Mouse (Mus musculus): ENCODE measurements around the gene Map1b. TPM values are rescaled to one million over a fixed set of nuclear protein-coding genes. Genes with fewer than 3 reads are reported as not detected.

Map1b gene
- total RNA-seq, 1 experiment = 21.2 TPM

DNA sequence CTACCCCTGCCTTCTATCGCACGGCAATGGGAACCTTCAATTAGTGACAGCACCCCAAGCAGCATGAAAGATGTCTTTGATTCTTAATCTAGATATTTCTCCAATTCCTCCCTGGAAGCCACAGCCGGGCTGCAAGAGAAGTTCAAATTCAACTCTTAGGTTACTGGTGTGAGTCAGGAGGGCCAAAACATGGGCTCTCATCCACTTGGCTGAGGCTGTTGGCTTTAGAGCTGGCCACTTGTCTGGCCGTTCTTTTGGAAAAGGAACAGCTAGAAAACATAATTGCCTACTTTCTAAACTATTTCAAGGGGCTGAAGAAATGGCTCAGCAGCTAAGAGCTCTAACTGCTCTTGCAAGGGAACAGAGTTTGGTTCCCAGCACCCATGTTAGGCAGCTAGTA is 51.8 kb downstream of the Map1b start:
- Histone ChIP-seq H3K9ac (ENCODE audit: insufficient read depth, low read depth, low read length, poor library complexity, severe bottlenecking) (no peak overlapping the region), H3K9me3 (ENCODE audit: control insufficient read depth, insufficient read depth, low read depth, low read length) (no peaks in the 10 kb centered on the region), H3K4me3 (ENCODE audit: insufficient read depth in 1 of 2, low read depth in 1 of 2, low read length in 2 of 2, poor library complexity in 1 of 2, severe bottlenecking in 1 of 2) (no peak overlapping the region), H3K27ac (ENCODE audit: insufficient read depth, low read depth, low read length, poor library complexity, severe bottlenecking) (no peak overlapping the region), H3K36me3 (ENCODE audit: control insufficient read depth, insufficient read depth, low read length, poor library complexity, severe bottlenecking) (no peaks in the 10 kb centered on the region; the same call in 1 of the 2 replicates), H3K4me1 (ENCODE audit: control insufficient read depth in 2 of 2, insufficient read depth in 2 of 2, low read length in 2 of 2, poor library complexity in 1 of 2) (peaks cover 0 to 4% of the 10 kb centered on the region in 2 experiments; a peak in 1 of 4 replicates)
- in situ Hi-C loops (cut with MboI; ENCODE audit: low sequenced_read_pairs in 2 of 2, unreplicated experiment in 2 of 2) = no loop called here
- TF ChIP-seq HCFC1 (IDR thresholded peaks at IDR 0.05; ENCODE audit: borderline replicate concordance, insufficient read depth, low read length) (no peak), ZC3H11A (IDR thresholded peaks at IDR 0.05; ENCODE audit: borderline replicate concordance, low read depth, low read length) (no peak), CHD2 (IDR thresholded peaks at IDR 0.05; ENCODE audit: low read depth, low read length) (no peak), MAFK (IDR thresholded peaks at IDR 0.05; ENCODE audit: insufficient read depth, low read depth, low read length) (no peak), ZNF384 (IDR thresholded peaks at IDR 0.05; ENCODE audit: low read depth, low read length) (no peak)
- no peak for DNase-seq (ENCODE audit: low read depth, low spot score)

DNA sequence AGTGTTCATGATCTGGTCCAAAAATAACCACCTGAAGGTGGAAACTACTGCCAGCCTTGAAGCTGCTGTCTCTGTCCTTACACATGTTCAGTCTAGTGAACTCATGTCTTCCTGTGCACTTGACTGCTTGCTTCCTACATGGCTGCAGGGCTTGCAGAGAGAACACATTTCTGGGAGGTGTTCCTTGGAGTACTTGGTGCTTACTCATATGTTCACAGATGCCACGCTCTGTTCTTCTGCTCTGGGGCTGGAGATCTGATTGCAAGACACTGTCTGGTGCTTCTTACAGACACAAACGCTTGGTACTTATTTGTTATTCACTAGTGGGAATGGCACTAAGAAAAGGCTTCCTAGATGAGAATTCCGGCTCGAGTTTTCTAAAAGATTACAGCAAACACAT is 54.5 kb downstream of the Map1b start:
- peaks cover 0 to 2% of the 10 kb centered on the region in 2 experiments; a peak in 1 of 4 replicates for H3K4me1 ChIP-seq (ENCODE audit: control insufficient read depth in 2 of 2, insufficient read depth in 2 of 2, low read length in 2 of 2, poor library complexity in 1 of 2)
- no peak overlapping the region for H3K9ac ChIP-seq (ENCODE audit: insufficient read depth, low read depth, low read length, poor library complexity, severe bottlenecking)
- no peak overlapping the region for H3K4me3 ChIP-seq (ENCODE audit: insufficient read depth in 1 of 2, low read depth in 1 of 2, low read length in 2 of 2, poor library complexity in 1 of 2, severe bottlenecking in 1 of 2)
- no peak for TF ChIP-seq ZNF384 (IDR thresholded peaks at IDR 0.05; ENCODE audit: low read depth, low read length)
- TF ChIP-seq MAFK (IDR thresholded peaks at IDR 0.05; ENCODE audit: insufficient read depth, low read depth, low read length) = no peak
- no peak for TF ChIP-seq HCFC1 (IDR thresholded peaks at IDR 0.05; ENCODE audit: borderline replicate concordance, insufficient read depth, low read length)
- no peak for TF ChIP-seq CHD2 (IDR thresholded peaks at IDR 0.05; ENCODE audit: low read depth, low read length)
- TF ChIP-seq ZC3H11A (IDR thresholded peaks at IDR 0.05; ENCODE audit: borderline replicate concordance, low read depth, low read length) = no peak
- in situ Hi-C loops (cut with MboI; ENCODE audit: low sequenced_read_pairs in 2 of 2, unreplicated experiment in 2 of 2) = no loop called here
- DNase-seq (ENCODE audit: low read depth, low spot score) = no peak
- H3K36me3 ChIP-seq (ENCODE audit: control insufficient read depth, insufficient read depth, low read length, poor library complexity, severe bottlenecking) = no peaks in the 10 kb centered on the region; the same call in 1 of the 2 replicates
- no peaks in the 10 kb centered on the region for H3K9me3 ChIP-seq (ENCODE audit: control insufficient read depth, insufficient read depth, low read depth, low read length)
- no peak overlapping the region for H3K27ac ChIP-seq (ENCODE audit: insufficient read depth, low read depth, low read length, poor library complexity, severe bottlenecking)

DNA sequence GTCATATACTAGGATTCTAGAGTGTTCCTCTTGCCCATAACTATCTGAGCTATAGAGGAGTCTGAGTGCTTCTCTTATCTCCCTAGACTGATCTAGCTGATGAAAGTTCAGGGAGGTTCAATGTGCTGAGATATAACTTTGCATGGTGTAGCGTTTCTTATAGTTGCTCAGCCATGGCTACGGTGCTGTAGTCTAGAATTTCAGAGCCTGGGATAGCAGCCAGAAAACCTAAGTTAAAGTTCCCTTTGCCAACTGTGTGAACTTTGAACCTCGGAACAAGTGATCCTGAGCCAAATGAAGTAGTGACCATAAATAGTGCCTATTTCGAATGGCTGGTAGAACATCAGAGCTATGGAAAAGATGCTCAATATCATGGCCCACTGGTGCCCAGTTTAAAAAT is 56.7 kb downstream of the Map1b start:
- H3K27ac ChIP-seq (ENCODE audit: insufficient read depth, low read depth, low read length, poor library complexity, severe bottlenecking) = no peak overlapping the region
- H3K36me3 ChIP-seq (ENCODE audit: control insufficient read depth, insufficient read depth, low read length, poor library complexity, severe bottlenecking) = no peaks in the 10 kb centered on the region; the same call in 1 of the 2 replicates
- no peak overlapping the region for H3K9ac ChIP-seq (ENCODE audit: insufficient read depth, low read depth, low read length, poor library complexity, severe bottlenecking)
- H3K9me3 ChIP-seq (ENCODE audit: control insufficient read depth, insufficient read depth, low read depth, low read length) = no peaks in the 10 kb centered on the region
- H3K4me1 ChIP-seq (ENCODE audit: control insufficient read depth in 2 of 2, insufficient read depth in 2 of 2, low read length in 2 of 2, poor library complexity in 1 of 2) = no peaks in the 10 kb centered on the region
- TF ChIP-seq CHD2 (IDR thresholded peaks at IDR 0.05; ENCODE audit: low read depth, low read length) = no peak
- no peak for DNase-seq (ENCODE audit: low read depth, low spot score)
- H3K4me3 ChIP-seq (ENCODE audit: insufficient read depth in 1 of 2, low read depth in 1 of 2, low read length in 2 of 2, poor library complexity in 1 of 2, severe bottlenecking in 1 of 2) = no peak overlapping the region
- in situ Hi-C loops (cut with MboI; ENCODE audit: low sequenced_read_pairs in 2 of 2, unreplicated experiment in 2 of 2) = no loop called here

DNA sequence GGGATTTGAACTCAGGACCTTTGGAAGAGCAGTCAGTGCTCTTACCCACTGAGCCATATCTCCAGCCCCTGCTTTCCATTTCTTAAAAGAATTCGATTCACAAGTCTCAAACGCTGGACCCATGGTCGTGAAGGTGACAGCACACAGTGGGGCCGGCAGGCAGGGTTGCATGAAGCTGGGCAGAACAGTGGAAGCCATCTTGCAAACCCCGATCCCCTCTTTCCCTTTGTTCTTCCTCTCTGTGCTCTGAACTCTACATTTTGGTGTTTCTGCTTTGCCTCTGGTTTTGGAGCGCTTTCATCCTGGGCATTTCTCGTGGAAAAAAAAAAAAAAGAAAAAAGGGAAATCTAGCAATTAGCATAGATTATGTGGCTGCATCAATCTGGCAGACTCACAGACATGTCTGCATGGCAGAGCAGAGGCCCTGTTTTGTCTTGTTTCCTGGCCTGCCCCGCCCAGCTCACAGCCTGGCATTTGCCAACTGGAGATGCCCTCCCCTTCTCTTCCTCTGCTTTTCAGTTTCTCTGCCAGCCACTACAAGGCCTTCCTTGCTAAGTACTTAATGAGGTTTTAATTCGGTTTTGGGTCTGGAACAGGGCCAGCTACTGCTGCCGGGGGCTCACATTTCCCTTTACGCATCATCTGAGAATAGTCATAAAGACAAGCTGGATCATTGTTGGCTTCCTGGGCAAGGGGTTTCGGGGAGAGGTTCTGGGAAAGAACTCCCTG is 57.5 kb downstream of the Map1b start:
- in situ Hi-C loops (cut with MboI; ENCODE audit: low sequenced_read_pairs in 2 of 2, unreplicated experiment in 2 of 2) = no loop called here
- H3K9me3 ChIP-seq (ENCODE audit: control insufficient read depth, insufficient read depth, low read depth, low read length) = no peaks in the 10 kb centered on the region
- no peaks in the 10 kb centered on the region; the same call in 1 of the 2 replicates for H3K36me3 ChIP-seq (ENCODE audit: control insufficient read depth, insufficient read depth, low read length, poor library complexity, severe bottlenecking)
- H3K27ac ChIP-seq (ENCODE audit: insufficient read depth, low read depth, low read length, poor library complexity, severe bottlenecking) = no peak overlapping the region
- TF ChIP-seq ZC3H11A (IDR thresholded peaks at IDR 0.05; ENCODE audit: borderline replicate concordance, low read depth, low read length) (no peak), MAFK (IDR thresholded peaks at IDR 0.05; ENCODE audit: insufficient read depth, low read depth, low read length) (no peak), ZNF384 (IDR thresholded peaks at IDR 0.05; ENCODE audit: low read depth, low read length) (no peak), HCFC1 (IDR thresholded peaks at IDR 0.05; ENCODE audit: borderline replicate concordance, insufficient read depth, low read length) (no peak)
- no peaks in the 10 kb centered on the region for H3K4me1 ChIP-seq (ENCODE audit: control insufficient read depth in 2 of 2, insufficient read depth in 2 of 2, low read length in 2 of 2, poor library complexity in 1 of 2)
- H3K9ac ChIP-seq (ENCODE audit: insufficient read depth, low read depth, low read length, poor library complexity, severe bottlenecking) = no peak overlapping the region
- no peak overlapping the region for H3K4me3 ChIP-seq (ENCODE audit: insufficient read depth in 1 of 2, low read depth in 1 of 2, low read length in 2 of 2, poor library complexity in 1 of 2, severe bottlenecking in 1 of 2)
- no peak for DNase-seq (ENCODE audit: low read depth, low spot score)

DNA sequence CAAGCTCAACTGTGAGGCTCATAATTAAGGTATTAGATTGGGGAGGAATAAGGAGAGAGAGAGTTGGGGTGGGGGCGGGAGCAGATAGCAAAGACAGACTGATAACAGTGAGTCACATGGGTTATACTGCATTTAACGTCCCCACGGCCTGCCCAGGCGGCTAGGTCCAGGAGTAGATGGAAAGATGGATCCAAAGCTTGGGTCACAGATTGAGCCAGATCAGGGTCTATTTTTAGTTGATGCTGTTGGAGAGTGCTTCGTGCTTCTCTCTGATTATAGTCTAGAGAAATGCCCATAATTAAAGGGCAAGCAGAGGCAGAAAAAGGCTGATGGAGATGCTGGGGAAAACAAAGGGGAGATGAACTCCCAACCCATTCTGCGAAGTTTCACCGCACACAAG is 61.4 kb downstream of the Map1b start:
- DNase-seq (ENCODE audit: low read depth, low spot score) = no peak
- Histone ChIP-seq H3K9me3 (ENCODE audit: control insufficient read depth, insufficient read depth, low read depth, low read length) (no peaks in the 10 kb centered on the region), H3K4me1 (ENCODE audit: control insufficient read depth in 2 of 2, insufficient read depth in 2 of 2, low read length in 2 of 2, poor library complexity in 1 of 2) (no peaks in the 10 kb centered on the region; a peak in 1 of 4 replicates), H3K4me3 (ENCODE audit: insufficient read depth in 1 of 2, low read depth in 1 of 2, low read length in 2 of 2, poor library complexity in 1 of 2, severe bottlenecking in 1 of 2) (no peak overlapping the region), H3K27ac (ENCODE audit: insufficient read depth, low read depth, low read length, poor library complexity, severe bottlenecking) (no peak overlapping the region), H3K36me3 (ENCODE audit: control insufficient read depth, insufficient read depth, low read length, poor library complexity, severe bottlenecking) (no peaks in the 10 kb centered on the region), H3K9ac (ENCODE audit: insufficient read depth, low read depth, low read length, poor library complexity, severe bottlenecking) (no peak overlapping the region)
- TF ChIP-seq ZC3H11A (IDR thresholded peaks at IDR 0.05; ENCODE audit: borderline replicate concordance, low read depth, low read length) (no peak), MAFK (IDR thresholded peaks at IDR 0.05; ENCODE audit: insufficient read depth, low read depth, low read length) (no peak), CHD2 (IDR thresholded peaks at IDR 0.05; ENCODE audit: low read depth, low read length) (no peak), HCFC1 (IDR thresholded peaks at IDR 0.05; ENCODE audit: borderline replicate concordance, insufficient read depth, low read length) (no peak), ZNF384 (IDR thresholded peaks at IDR 0.05; ENCODE audit: low read depth, low read length) (no peak)
- in situ Hi-C loops (cut with MboI; ENCODE audit: low sequenced_read_pairs in 2 of 2, unreplicated experiment in 2 of 2) = no loop called here

Measured in ES-E14 (cell line).